Mouse (Mus musculus): ENCODE data around the gene Vldlr.

- TF ChIP-seq TAL1 (IDR thresholded peaks at IDR 0.05; ENCODE audit: low read length): no peak
- no peak for TF ChIP-seq GATA1 (IDR thresholded peaks at IDR 0.05; ENCODE audit: low read length)
Measured at GRCm38 (mm10) chr19:27279174-27279573, 62.9 kb downstream of the Vldlr start.
